Mouse (Mus musculus) ovary, postnatal 36 days (tissue): Measurements from ENCODE around the gene Cdpf1.
"Not testable (repeated sequence)": the region's sequence is repeated elsewhere in the genome, so short reads cannot be mapped to it uniquely, and the experiment has no call there.

Source experiments
- DNase-seq: peaks from one replicate; pipeline ENCODE4 v3.0.0; 2022; ENCODE audit warnings: low spot score, mixed read lengths

Gene Cdpf1

DNA sequence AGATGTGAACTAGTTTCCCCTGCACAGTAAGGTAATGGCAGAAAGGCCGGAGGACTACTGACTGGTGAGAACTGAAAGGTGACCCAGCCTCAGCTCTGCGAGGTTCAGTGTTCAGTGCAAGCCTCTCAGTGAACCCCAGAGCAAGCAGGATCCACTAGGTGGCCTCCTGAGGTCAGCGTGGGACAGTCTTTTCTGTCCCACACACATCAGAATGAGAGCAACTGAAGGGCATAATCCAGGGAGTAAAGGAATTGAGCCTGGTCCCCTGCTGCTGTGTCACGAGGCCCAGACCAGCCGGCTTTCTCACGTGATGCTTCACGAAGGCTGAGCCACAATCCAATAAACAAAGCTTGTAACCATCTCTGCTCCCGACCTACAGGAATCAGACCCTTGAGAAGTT is 3.1 kb downstream of the Cdpf1 start:
- no peak for DNase-seq

DNA sequence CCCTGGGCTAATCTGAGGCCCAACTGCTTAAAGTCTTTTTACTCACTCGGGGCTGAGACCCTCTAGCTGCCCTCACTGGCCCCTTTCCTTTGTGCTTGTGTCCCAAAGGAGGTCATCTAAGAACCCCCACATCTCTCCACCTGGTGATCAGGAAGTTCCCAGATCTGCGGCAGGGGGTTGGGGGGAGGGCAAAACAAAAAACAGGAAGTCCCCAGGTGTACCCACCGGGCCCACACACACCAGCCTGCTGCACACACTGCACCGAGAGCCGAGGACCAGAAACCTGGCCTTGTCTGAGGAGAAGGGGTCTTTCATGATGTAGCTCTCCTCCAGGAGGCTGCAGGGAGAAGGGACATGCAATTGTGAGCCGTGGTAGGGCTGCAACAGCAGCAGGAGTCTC is 3.5 kb downstream of the Cdpf1 start:
- no peak for DNase-seq

DNA sequence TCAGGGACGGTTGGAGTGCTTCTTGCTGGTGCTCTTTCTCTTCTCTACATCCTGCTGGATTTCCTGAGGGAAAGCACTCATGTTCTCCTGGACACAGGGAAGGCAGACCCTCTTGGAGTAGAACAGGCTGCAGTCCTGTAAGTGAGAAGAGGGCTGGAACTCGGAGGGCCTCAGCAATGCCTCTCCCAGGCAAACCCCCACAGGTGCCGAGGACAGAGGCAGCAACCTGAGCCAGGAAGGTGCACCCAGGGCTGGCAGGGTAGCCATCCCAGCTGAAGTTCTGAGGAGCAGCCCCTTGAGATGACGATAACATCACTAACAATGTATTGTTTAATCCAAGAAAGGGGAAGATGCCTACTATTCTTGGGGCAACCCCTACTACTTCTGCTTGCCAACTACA is 4.1 kb downstream of the Cdpf1 start:
- DNase-seq, result no peak

DNA sequence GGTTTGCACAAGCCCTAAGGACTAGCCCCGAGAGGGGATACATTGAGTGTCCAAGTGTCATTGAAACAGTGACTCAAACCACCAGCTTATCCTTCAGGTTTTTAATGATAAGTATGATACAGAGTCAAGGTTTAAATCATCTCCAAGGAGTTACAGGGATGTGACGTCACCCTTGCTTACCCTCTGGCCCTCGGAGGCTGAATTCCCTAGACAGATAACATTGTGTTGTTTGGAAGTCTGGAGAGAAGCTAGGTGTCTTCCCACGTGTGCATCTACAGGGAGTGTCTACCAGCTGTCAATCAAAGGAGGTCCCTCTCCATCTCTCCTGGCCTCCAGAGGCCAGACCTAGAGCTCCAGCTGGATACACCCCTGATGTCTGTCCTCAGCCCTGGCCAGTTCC is 4.6 kb downstream of the Cdpf1 start:
- DNase-seq, result no peak

DNA sequence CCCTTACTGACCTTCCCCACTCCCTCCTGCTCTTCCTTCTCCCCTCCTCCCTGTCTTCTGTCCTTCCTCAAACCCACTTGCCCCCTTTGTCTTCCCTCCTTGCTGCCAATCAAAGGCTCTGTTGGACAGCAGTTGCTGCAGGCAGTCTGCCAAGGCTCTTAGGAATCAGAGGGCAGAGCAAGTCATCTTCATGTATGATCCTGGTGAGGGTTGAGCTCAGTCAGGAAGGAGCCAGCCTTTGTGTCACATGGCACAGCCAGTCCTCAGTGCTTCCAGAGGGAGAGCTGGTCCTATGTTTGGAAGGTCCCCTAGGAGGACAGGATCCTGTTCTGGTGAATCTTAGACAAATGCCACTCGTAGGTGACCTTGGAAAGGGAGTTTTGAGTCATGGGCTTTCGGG is 8.6 kb downstream of the Cdpf1 start:
- DNase-seq, result no peak

DNA sequence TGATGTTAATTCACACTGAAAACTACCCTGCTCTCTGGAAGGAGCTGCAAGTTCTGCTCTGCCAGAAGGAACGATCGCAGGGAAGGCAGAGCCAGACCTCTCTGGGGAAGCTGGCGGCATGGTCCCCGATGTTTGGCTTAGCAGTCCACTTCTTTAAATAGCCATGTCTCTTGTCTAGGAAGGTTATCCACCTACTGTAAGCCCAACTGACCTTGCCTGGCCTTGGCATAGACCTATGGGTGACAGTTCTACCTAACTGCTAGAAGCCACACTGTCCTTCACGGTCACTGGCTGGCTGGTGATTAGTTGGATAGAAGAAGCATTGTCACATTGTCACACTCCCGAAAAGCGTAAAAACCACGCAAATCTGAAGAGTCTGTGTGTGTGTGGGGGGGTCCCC is 12.8 kb downstream of the Cdpf1 start:
- DNase-seq, result no peak

DNA sequence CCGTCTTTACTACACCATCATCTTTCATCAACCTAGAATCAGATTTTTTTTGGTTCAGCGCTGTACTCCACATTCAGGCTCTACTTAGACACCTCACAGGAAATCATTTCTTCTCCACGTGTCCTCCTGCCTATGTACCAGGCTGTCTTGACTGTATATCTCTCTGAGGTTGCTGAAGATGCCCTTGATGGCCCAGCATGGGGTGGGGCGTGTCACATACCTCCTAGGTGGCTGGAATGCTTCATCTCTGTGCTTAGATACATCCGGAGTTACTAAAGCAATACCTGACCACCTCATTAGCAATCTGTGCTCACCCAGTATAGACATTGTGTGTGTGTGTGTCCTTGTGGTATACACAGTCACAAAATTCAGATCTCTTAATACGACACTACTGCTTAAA is 16.0 kb downstream of the Cdpf1 start:
- no peak for DNase-seq

DNA sequence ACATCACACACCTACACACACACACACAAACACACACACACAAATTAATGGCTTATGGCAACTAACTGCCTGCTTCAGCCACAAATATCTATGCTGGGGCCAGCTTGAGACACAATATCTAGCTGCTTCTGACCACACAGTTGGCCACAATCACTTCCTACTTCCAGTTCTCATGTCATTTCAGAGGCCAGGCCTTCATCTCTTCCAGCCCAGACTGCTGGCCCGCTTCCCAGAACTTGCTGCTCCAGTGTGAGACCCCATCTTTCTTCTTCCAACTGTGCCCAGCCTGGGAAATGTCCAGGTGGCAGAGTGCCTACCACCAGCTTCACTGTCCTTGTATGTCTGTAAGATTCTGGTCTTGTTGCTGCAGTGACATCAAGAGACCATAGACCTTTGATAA is 18.7 kb downstream of the Cdpf1 start:
- DNase-seq, result peak; percentile 23

DNA sequence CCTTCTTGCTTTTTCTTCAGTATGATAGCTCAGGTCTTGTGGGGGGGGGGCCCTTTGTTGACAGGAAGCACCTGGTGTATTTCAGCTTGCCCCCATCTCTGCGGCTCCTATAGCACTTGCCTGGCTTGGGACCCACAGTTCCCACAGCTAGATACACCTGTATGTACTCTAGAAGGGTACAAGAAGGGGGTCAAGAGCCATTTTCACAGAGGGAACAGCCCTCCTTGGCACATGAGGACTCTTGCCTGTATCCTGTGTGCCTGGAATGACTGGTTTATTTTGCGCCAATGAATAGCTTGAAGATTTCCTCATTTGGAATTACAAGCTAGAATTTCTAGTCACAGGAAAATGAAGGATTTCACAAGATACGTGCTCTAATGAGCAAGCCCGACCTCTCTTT is 20.0 kb downstream of the Cdpf1 start:
- no peak for DNase-seq

DNA sequence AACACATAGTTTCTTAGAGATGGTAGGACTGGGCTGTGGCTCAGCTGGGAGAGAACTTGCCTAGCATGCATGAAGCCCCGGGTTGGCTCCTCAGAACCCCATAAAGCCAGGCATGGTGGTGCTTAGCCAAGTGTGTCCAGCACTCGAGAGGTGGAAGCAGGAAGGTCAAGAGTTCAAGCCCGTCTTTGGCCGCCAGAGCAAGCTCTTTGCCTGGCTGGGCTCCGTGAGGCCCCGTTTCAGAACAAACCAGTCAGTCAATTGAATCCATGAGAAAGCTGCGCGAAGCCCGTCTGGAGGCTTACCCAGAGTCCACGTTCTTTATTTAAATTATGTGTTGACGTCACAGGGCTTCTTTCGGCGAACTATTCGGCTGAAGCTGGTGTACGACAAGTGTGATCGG is 22.9 kb downstream of the Cdpf1 start:
- DNase-seq, result no peak

DNA sequence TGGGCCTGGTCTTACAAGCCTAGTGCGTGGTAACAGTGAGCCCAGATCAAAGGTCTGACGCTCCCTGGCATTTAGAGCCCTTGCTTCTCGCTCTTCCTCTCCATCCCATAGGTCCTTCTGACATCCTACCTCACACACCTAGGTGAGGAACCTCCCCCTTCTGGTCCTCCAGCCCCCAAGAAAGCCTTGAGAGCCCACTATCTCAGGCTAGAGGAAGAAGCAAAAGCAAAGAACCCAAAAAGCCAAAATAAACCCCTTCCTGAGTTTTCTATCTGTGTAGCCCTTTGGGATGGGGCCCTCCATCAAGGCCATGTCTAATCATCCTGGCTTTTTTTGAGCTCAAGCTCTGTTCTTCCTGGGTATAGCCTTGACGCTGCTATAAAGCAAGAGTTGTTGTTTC is 23.4 kb downstream of the Cdpf1 start:
- no peak for DNase-seq

DNA sequence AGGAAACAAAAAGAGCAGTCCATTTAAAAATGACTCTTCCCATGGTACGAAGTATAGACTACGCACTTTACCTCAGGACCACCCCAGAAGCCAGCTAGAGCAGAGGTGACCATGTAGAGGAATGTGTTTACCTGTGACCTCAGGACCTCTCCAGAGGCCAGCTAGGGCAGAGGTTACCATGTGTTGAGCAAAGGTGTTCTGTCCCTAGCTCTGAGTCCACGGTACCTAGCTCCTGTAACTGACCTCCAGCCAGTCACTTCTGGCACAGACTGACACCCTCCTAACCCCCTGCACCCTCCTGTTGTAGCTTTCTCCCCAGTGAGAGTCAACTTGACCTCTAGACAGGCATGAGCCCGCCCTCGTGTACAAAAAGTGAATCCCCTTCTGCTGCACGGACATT is 24.0 kb downstream of the Cdpf1 start:
- no peak for DNase-seq

DNA sequence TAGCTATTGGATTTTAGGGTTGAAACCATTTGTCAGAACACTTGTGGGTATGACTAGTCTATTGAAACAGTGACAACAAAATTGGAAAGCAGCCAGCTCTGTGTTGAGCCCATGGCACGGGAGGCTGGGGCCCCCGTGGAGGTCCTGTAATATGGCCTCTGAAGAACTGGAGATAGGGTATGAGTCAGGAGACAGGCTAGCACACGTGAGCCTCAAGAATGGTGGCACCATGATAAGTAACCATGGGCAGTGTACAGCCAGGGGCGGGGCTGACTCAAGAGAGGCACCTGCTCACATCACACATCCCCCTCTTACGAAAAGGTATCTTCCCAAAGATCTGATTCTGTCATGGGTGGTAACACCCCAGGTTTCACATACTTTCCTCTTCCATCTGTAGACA is 24.8 kb downstream of the Cdpf1 start:
- no peak for DNase-seq

DNA sequence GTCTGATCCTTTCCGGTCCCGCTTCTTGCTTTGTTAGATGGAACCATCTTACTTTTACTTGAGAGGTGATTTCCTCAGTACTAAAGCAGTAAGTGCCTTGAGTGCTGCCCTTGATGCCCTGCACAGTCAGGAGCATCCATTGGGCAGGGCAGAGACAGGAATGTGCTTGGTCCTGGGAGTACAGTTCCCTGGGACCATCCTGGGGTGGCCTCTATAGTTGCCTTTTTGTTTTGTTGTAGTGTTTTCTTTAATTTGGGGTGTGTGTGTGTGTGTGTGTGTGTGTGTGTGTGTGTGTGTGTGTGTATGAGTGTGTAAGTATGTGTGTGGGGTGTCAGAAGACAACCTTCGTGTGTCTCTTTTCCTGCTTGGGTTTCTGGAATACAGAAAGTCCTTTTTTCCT is 27.2 kb downstream of the Cdpf1 start:
- no peak for DNase-seq

DNA sequence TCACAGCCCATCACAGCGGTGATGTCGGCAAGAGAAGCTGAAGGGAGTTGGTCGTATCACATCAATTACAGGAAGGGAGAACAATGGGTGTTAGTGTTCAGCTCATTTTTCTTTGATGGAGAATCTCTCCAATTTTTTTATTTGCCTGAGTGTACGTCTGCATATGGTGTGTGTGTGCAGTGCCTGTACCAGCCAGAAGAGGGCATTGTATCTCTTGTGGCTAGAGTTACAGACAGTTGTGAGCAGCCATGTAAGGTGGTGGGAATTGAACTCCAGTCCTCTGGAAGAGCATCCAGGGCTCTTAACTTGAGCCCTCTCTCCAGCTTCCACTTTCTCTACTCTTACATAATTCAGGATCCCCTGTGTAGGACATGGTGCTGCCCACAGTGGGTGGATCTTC is 28.4 kb downstream of the Cdpf1 start:
- no peak for DNase-seq

DNA sequence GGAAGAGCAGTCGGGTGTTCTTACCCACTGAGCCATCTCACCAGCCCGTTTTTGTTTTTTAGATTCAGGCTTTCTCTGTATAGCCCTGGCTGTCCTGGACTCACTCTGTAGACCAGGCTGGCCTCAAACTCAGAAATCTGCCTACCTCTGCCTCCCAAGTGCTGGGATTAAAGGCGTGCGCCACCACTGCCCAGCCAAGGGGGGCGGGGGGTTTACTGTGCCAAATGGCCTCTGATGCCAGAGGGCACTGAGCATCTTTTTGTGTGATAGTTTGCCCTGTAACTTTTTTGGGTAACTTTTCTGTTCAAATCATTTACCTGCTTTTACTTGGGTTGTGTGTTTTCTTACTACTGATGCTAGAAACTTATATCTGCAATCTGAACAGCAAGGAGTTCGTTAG is 32.6 kb downstream of the Cdpf1 start:
- not testable (repeated sequence) for DNase-seq

DNA sequence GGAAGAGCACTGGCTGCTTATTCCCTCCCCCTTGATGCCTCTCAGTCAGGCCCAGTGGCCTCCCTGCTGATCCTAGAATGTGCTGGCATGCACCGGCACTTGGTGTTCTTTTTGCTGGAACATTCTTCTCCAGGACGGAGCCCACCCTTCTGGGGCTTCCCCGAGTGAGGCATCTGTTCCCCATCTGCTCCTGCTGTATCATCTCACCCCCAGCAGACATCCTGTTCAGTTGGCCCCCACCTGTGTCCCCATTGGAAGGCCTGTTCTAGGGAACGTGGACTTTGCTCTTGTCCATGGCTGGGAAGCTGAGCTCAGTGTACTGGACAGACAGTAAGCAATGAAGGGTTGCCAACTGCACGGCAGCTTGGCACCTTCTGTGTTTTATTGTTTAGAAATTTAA is 34.7 kb downstream of the Cdpf1 start:
- no peak for DNase-seq

DNA sequence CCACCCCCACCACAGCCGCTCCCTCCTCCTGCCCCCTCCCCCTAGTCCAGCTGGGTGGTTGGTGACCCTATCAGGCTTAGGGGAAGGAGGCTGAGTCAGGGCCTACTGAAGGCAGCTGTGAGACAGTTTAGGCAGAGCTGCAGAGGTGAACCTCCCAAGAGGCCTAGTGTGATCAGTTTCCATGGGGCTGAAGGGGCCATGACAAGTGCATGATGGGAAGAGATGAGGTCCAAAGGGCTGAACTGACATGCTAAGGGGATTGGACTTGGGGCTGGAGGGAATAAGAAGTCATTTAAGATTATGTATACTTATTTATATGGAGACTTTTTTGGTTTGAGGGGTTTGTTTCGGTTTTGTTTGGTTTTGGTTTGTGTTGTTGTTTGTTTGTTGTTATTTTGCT is 35.3 kb downstream of the Cdpf1 start:
- no peak for DNase-seq

DNA sequence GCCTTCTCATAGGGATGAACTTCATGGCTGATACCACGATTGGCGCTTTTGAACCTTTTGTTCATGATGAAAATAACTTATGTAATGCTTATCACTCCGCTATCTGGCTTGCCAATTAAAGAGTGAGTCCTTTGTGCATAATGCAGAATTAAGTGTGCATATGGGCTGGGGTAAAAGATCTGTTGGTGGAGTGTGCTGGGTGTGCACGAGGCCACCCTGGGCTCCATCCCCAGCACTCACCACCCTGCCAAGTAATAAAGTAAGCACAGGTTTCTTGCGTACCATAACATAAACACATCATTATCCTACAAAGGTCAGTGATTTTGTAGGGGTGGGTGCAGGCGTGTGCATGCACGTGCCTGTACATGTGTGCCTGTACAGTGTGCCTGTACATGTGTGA is 36.5 kb downstream of the Cdpf1 start:
- no peak for DNase-seq

DNA sequence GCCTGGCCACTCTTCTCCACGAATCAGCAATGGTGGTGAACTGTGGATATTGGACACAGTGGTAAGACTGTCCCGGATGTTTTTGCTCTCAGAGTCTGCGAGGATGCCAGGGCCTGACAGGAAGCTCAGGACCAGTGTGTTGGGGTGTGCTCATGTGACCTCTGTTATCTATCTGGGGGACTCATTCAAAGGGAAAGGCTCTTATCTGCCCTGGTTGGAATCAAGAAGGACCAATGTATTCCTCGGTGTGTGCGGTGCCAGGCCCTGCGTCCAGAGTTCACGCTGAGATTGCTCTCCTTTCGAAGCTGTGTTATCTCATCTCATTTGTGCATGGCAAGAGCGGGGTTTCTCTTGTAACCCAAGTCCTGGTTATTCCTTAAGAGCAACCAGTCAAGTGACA is 37.1 kb downstream of the Cdpf1 start:
- DNase-seq, result no peak

DNA sequence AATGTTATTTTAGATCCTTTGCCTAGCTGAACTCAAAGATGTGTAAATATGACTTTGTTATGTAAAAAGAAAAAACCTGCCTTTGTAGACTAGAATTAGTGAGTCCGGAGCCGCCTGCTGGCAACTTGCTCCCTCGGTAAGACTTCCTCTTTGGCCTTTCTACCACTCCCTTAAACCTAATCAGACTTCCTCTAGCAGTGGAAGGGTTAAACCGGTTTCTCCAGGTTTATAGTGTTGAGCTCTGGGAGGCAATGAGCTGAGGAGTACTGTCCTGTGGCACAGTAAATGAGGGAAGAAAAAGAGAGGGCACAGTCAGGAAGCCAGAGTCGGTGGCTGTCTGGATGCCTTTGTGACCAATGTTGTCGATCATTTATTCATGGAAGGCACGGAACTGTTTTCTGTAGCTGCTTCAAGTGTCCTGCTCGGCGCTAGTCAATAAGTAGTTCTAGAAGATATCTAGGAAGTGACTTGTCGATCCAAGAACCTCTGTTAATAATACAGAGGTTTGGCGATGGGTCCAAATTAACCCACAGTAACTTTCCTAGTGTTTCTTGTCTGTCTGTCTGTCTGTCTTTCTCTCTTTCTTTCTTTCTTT is 39.3 kb downstream of the Cdpf1 start:
- no peak for DNase-seq

DNA sequence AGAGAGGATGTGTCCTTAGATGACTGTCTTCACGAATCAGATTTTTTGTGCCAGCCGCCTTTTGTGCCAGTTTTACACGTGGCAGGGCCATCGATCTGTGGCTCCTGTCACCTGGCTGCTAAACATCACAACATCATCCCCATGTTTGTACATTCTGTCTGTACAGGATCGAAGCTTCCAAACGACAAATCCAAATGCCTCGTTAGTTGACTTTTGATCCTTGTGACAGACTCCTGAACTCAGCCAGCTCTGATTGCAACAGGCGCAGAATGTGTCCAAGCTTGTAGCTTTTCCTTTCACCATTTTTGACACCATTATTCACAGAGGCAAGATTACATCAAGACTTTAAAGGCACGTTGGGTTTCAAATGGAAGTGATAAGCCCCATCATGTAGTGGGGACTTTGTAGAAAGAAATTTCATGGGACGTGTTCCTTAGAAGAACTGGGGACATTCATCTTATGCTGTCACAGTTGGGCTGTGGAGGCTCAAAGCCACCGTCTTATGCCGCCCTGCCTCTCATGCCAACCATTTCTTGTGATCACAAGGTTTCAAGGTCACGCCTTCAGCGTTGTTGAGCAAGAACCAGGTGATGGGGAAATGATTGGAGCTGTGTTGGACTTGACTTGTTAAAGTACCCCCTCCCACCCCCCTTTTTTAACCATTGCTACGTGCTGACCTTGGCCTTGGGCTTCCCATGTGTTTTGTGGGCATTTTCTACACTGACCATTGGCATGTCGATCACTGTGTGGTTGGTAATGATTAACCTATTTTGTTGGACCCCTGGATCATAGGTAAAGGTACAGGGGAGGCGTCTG is 40.0 kb downstream of the Cdpf1 start:
- DNase-seq, result no peak

DNA sequence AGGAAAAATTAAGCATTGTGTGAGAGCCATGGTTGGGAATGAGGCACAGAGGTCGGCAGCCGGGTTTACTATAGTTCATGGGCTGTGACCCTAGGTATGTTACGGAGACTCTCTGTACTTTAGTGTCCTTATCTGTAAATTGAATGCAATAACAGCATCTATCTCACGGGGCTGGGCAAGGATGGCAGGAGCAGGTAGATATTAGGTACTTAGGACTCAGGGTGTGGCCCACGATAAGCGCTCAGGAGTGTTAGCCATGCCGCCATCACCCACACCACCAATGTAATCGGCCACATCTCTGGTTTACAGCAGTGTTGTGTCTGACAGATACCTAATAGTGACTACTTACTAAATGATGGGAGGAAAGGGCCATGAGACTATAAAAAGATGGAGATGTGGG is 42.5 kb downstream of the Cdpf1 start:
- DNase-seq, result no peak

DNA sequence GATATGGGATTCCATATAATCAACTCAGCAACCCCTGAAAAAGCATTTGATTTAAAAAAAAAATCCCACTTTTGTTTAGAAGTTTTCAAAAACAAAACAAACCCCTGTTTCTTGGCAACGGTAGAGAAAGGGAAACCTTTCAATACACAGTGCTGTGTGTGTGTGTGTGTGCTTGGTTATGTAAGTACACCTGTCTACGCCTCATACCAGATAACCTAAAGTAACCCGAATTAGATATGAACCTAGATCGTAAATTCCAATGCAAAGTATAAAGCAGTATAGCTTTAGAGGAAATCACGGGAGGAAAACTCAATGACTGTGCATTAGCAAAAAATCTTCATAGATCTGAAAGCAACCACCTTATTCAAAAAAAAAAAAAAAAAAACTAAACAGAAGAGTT is 44.8 kb downstream of the Cdpf1 start:
- DNase-seq, result no peak
